Mouse (Mus musculus) gastrocnemius, adult 2 months (tissue): ENCODE measurements at regions not wholly inside any gene's neighbourhood (a gene's known extent, or its start where the extent isn't known, plus 50 kb on each side); places are given as distances from the start of the nearest gene placed in this dataset.

Source experiments
- DNase-seq: peaks from one replicate; pipeline ENCODE4 v3.0.0; 2022
- H3K27ac ChIP-seq: fragments of 200-600 bp; 2 replicates; pipeline ENCODE4 v1.8.1; 2022; ENCODE audit warnings: mild to moderate bottlenecking
- H3K4me3 ChIP-seq: fragments of 200-600 bp; 2 replicates; pipeline ENCODE4 v1.8.1; 2022; ENCODE audit warnings: mild to moderate bottlenecking, moderate library complexity
- CTCF ChIP-seq: fragments of 200-600 bp; IDR thresholded peaks from 2 replicates; pipeline ENCODE4 v1.8.1; 2022; ENCODE audit warnings: antibody characterized with exemption, mild to moderate bottlenecking, moderate library complexity
- intact Hi-C: fragments of 180-260 bp; cut with DNase I; formaldehyde crosslinking; loops from one replicate; pipeline ENCODE4 v1.15.1; 2025

DNA sequence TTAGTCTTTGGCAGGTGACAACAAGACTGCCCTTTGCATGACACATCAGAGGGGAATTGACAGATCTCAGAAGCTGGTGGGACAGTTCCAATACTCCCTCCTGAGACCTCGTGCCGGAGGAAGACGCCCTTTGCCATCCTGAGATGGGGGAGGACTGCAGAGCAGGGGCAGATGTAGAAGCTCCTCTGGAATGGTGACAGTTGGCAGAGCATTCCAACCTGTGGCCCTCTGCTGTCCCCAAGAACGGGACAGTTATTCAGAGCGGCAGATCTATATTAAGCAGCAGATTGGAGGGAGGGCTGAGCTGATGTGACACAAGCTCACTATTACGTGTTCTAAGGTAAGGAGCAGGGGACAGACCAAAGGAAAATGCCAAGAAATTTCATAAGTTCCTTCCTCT lies 97.7 kb upstream of the Ppargc1a start:
- no peak for DNase-seq
- no peak for TF ChIP-seq CTCF
- Histone ChIP-seq H3K4me3 (no peak overlapping the region), H3K27ac (no peak overlapping the region)
- intact Hi-C loops, result no loop called here

DNA sequence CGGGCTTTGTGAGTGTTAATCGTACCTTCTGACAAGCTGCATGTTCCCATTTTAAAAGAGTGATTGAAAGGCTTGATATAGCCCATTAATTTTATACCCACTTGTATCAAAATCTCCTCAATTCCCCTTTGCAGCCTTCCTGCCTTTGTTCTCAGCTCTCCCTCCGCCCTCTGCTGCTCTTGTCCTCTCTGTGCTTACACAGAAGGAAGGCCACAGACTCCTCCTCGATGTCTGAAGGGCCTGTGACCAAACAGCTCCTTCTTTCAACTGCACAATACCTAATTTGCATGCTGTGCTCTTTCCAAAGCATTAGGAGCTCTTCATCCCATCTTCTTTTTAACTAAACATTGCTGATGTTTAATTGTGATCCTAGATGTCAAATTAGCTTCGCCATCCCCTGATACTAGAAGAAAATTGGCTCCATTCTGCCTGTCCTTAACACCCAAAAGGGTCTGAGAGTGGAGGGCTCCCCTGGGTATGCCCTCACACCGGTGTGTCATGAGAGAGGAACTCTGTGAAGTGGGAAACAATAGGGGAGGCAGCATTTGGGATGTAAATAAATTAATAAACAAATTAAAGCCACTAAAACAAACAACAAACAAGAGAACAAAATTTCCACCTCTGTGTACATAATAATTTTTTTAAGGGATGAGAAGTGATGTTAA lies 90.8 kb upstream of the Ppargc1a start:
- intact Hi-C loops, result no loop called here

DNA sequence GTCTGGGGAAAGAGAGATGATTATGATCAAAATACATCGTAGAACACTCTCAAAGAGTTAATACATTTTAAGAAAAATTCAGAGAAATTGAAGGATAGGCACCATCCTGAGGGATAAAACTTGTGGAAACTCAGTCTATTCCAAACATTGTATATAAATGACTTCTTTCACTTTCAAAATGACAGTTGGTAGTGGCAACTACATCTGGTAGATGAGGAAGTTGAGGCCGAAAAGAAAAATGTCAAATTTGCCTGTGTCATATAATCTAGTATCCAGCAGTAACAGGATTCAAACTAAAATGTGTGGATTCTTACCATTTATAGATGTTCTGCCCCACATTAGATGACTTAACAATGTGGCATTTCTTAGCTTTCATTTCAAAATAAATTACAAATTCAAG lies 86.0 kb upstream of the Ppargc1a start:
- intact Hi-C loops, result no loop called here
- H3K4me3 ChIP-seq, result no peak overlapping the region
- no peak overlapping the region for H3K27ac ChIP-seq
- no peak for DNase-seq
- no peak for TF ChIP-seq CTCF

More for the DNA sequence above, 90.8 kb upstream of the Ppargc1a start:
- no peak for TF ChIP-seq CTCF
- no peak overlapping the region for H3K27ac ChIP-seq
- no peak for DNase-seq
- no peak overlapping the region for H3K4me3 ChIP-seq

DNA sequence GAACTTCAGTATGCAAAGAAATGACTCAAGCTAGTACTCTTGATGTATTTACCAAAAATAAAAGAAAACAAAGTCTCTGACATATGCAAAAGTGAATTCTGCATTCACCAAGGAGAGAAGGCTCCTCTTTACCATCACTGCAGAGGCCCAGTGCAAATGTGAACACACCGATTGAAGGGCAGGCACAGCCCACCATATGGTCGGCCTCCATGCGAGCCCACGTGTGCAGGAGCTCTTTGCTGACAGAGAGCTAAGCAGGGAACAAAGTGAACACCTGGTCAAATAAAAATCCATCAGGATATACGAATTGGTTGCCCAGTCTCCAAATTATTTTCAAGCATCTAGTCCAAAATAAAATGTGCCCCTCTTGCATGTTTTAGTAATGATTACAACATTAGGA lies 56.9 kb upstream of the Ppargc1a start:
- no peak overlapping the region for H3K27ac ChIP-seq
- no peak for TF ChIP-seq CTCF
- intact Hi-C loops, result no loop called here
- no peak overlapping the region for H3K4me3 ChIP-seq
- no peak for DNase-seq
